11 mouse cellular contexts compared by ENCODE assay signal in genomic region chr5:134644643-134645118, GRCm38 (mm10). TPM values are rescaled to one million over a fixed set of nuclear protein-coding genes. Genes with fewer than 3 reads are reported as not detected.
DNase-seq lines count a peak whose midpoint lies in the region; ATAC-seq lines count a peak whose summit lies in the region.
"Had no signal": no experiment of that assay in that cellular context is flagged by ENCODE, and none has a peak within 500 bp of the region (broad histone marks: within the 10 kb centered on the region; RNA-seq: fewer than 3 reads in every experiment).

No protein-coding gene starts in this region.

- no peak for ATAC-seq in neural tube, embryonic 15.5 days (ENCODE audit: low FRiP score)
- ATAC-seq: midbrain, embryonic 13.5 days had no signal

- H3K27ac ChIP-seq in heart, embryonic 10.5 days: no peak overlapping the region
- H3K27ac ChIP-seq in neural tube, embryonic 15.5 days (replicated peaks): 0 out of 2 replicates have a peak overlapping the region, but pooled peaks have one; percentile 23
- H3K27ac ChIP-seq: midbrain, embryonic 13.5 days had no signal

- no peak overlapping the region for H3K4me2 ChIP-seq in neural tube, embryonic 15.5 days
- H3K4me2 ChIP-seq: midbrain, embryonic 13.5 days had no signal

- peak; percentile 53 to 82 for DNase-seq in heart, adult 18-20 months
- no peak for DNase-seq in heart, embryonic 10.5 days (ENCODE audit: low spot score)
- DNase-seq in neural tube, embryonic 10.5 days (ENCODE audit: extremely low spot score, low spot score): no peak
- DNase-seq in kidney, postnatal 36 days: peak; percentile 14 to 58
- DNase-seq in urinary bladder, postnatal 4 days (ENCODE audit: low spot score in 2 of 2): no peak
- no peak for DNase-seq in urinary bladder, postnatal 10 days (ENCODE audit: low spot score)
- no peak for DNase-seq in natural killer cell, adult 2 months (ENCODE audit: low spot score in 2 of 2)
- DNase-seq: cerebellum, adult 9-11 months; thymus, adult 2 months had no signal

- H3K36me3 ChIP-seq in heart, embryonic 10.5 days: no peaks in the 10 kb centered on the region
- no peaks in the 10 kb centered on the region for H3K36me3 ChIP-seq in neural tube, embryonic 15.5 days
- H3K36me3 ChIP-seq: midbrain, embryonic 13.5 days had no signal

- no peaks in the 10 kb centered on the region for H3K9me3 ChIP-seq in heart, embryonic 10.5 days
- no peaks in the 10 kb centered on the region for H3K9me3 ChIP-seq in neural tube, embryonic 15.5 days (replicated peaks)
- H3K9me3 ChIP-seq: midbrain, embryonic 13.5 days had no signal

- no peaks in the 10 kb centered on the region for H3K27me3 ChIP-seq in heart, embryonic 10.5 days (ENCODE audit: insufficient read depth, poor library complexity, severe bottlenecking)
- H3K27me3 ChIP-seq in neural tube, embryonic 15.5 days (replicated peaks): no peaks in the 10 kb centered on the region
- H3K27me3 ChIP-seq: midbrain, embryonic 13.5 days had no signal

- WGBS in heart, embryonic 10.5 days: 55% methylated on average over 8 of the region's 8 CpGs
- 71% methylated on average over 8 of the region's 8 CpGs for WGBS in neural tube, embryonic 15.5 days

- H3K9ac ChIP-seq in neural tube, embryonic 15.5 days (replicated peaks): no peak overlapping the region
- H3K9ac ChIP-seq: midbrain, embryonic 13.5 days had no signal

- H3K4me3 ChIP-seq in heart, embryonic 10.5 days: no peak overlapping the region
- H3K4me3 ChIP-seq in neural tube, embryonic 15.5 days (replicated peaks): no peak overlapping the region
- H3K4me3 ChIP-seq: midbrain, embryonic 13.5 days had no signal

- peaks cover 6% of the 10 kb centered on the region; the same call in 1 of the 2 replicates for H3K4me1 ChIP-seq in heart, embryonic 10.5 days
- peaks cover 2% of the 10 kb centered on the region for H3K4me1 ChIP-seq in neural tube, embryonic 15.5 days

RNA-seq across cellular contexts. Expression of gene Eif4h, which starts 5.4 kb away (rescaled TPM):
- total RNA-seq in heart, adult 18-20 months (2021): 100 to 1,000 TPM; 132 to 136 TPM
- polyA plus RNA-seq in heart, embryonic 10.5 days (2016; fragmentation: Nextera tagmentation; extraction: Ambion mirVana): 435 and 453 TPM in 2 replicates
- polyA plus RNA-seq in neural tube, embryonic 15.5 days (2015; fragmentation: Nextera tagmentation; extraction: Ambion mirVana): 317 and 361 TPM in 2 replicates

RNA-seq across cellular contexts. Expression of gene Lat2, which starts 29.9 kb away (rescaled TPM):
- 1 to 10 TPM; 2.0 to 2.4 TPM for total RNA-seq in heart, adult 18-20 months (2021)
- polyA plus RNA-seq in heart, embryonic 10.5 days (2016; fragmentation: Nextera tagmentation; extraction: Ambion mirVana): 2.9 and 4.1 TPM in 2 replicates
- polyA plus RNA-seq in neural tube, embryonic 15.5 days (2015; fragmentation: Nextera tagmentation; extraction: Ambion mirVana): 3.4 and 3.9 TPM in 2 replicates

RNA-seq across cellular contexts. Expression of gene Limk1, which starts 43.7 kb away (rescaled TPM):
- 1 to 10 TPM; 4.3 to 5.1 TPM for total RNA-seq in heart, adult 18-20 months (2021)
- 3.7 and 4.7 TPM in 2 replicates for polyA plus RNA-seq in heart, embryonic 10.5 days (2016; fragmentation: Nextera tagmentation; extraction: Ambion mirVana)
- 22.7 and 27.1 TPM in 2 replicates for polyA plus RNA-seq in neural tube, embryonic 15.5 days (2015; fragmentation: Nextera tagmentation; extraction: Ambion mirVana)

Comparison
In these comparisons a context has a peak if more than half of its experiments do, and no peak if none do; other contexts are left out.
1. DNase-seq: peak in heart, adult 18-20 months (2 of 2) and kidney, postnatal 36 days (2 of 2); none in heart, embryonic 10.5 days (single experiment), neural tube, embryonic 10.5 days (single experiment), urinary bladder, postnatal 4 days (0 of 2), urinary bladder, postnatal 10 days (single experiment) and natural killer cell, adult 2 months (0 of 2).